Mouse (Mus musculus) stomach, embryonic 16.5 days (tissue): ENCODE data around the gene Rpe. TPM values are rescaled to one million over a fixed set of nuclear protein-coding genes. Genes with fewer than 3 reads are reported as not detected.
A peak's percentile ranks its signal among the peaks of the same experiment; 100 is the strongest.

Source experiments
- ATAC-seq: fragments of 200-750 bp; cut with Nextera tagmentation; 2 replicates; pipeline ENCODE4 v1.8.0; 2017; ENCODE audit warnings: moderate number of reproducible peaks, moderate TSS enrichment; ENCODE audit not compliant: insufficient read depth, low FRiP score
- H3K27ac ChIP-seq: fragments of 300-500 bp; sonication (generic); 2 replicates; pipeline ENCODE4 v1.5.1; 2014; ENCODE audit warnings: low read length
- H3K27me3 ChIP-seq: fragments of 300-500 bp; sonication (generic); 2 replicates; pipeline ENCODE4 v1.6.1; 2014; ENCODE audit warnings: low read length, control low read depth, mixed read lengths; ENCODE audit not compliant: control insufficient read depth, insufficient read depth
- H3K36me3 ChIP-seq: fragments of 300-500 bp; sonication (generic); 2 replicates; pipeline ENCODE4 v1.6.1; 2014; ENCODE audit warnings: low read length; ENCODE audit not compliant: control insufficient read depth, insufficient read depth
- H3K4me1 ChIP-seq: fragments of 300-500 bp; sonication (generic); 2 replicates; pipeline ENCODE4 v1.6.1; 2014; ENCODE audit warnings: low read length, control low read depth, mixed read lengths; ENCODE audit not compliant: control insufficient read depth, insufficient read depth
- H3K4me2 ChIP-seq: fragments of 300-500 bp; sonication (generic); 2 replicates; pipeline ENCODE4 v1.6.1; 2014; ENCODE audit warnings: low read depth, low read length, mixed read lengths
- H3K4me3 ChIP-seq: fragments of 300-500 bp; sonication (generic); replicated peaks from 2 replicates; pipeline ENCODE4 v1.5.1; 2014; ENCODE audit warnings: mild to moderate bottlenecking, low read length
- H3K9ac ChIP-seq: fragments of 300-500 bp; sonication (generic); 2 replicates; pipeline ENCODE4 v1.6.1; 2014; ENCODE audit warnings: low read length
- H3K9me3 ChIP-seq: fragments of 300-500 bp; sonication (generic); replicated peaks from 2 replicates; pipeline ENCODE4 v1.6.1; 2016; ENCODE audit warnings: low read length, control low read depth; ENCODE audit not compliant: control insufficient read depth
- WGBS: fragments of 180-500 bp; shearing (Covaris S2); extraction: QIAGEN DNeasy Blood & Tissue Kit; methylation state at CpG from one replicate; pipeline ENCODE4 v1.1.7; 2014; 5-methylcytosine and 5-hydroxymethylcytosine counted together
- polyA plus RNA-seq: library from polyadenylated mRNA; unstranded; fragments of >200 nt; fragmentation: Nextera tagmentation; extraction: Ambion mirVana; gene quantifications from 2 replicates; pipeline ENCODE4 v1.2.1, GENCODE M21; 2015

The Rpe gene
- 55.8 and 60.0 TPM in 2 replicates for polyA plus RNA-seq

DNA sequence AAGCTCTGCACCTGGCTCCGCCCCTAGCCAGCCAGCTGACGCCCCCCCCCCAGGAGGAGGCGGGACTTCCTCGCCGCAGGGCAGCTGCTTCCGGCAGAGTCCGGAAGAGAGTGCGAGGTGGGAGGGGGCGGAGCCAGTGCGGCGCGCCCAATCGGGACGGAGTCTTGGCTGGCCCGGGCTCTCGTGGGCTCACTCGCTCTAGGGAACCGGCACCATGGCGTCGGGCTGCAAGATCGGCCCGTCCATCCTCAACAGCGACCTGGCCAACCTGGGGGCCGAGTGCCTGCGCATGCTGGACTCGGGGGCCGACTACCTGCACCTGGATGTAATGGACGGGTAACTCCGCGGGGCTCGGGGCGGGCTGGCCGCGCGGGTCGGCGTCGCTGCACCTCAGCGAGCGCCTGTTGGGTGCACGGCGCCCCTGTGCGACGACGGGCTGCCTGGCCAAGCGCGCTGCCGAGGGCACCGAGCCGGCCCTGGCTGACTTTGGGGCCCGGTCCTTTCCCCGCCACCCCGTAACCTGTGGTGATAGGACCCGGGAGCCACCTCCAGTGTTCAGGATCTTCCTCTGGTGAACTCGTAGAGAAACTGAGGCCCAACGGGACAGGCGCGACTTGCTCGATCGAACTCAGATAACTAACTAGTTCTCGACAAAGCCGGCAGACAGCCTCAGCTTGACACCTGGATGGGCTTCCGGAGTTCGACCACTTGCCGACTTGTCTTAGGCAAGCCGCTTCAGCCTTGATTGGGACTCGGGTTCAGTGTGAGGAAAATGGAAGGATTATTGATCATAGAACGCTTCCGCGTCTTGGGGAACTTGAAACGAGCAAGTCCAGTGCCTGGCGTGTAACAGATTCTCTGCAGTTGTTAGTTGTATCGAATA lies at the start of gene Rpe:
Gene Rpe (plus strand): TSS at position 139 of the 883 bp plus-strand sequence.
- Histone ChIP-seq H3K9me3 (no peaks in the 10 kb centered on the region), H3K9ac (peak within 1 kb of the TSS; percentile 85), H3K27me3 (no peaks in the 10 kb centered on the region), H3K4me1 (peaks cover 11% of the 10 kb centered on the region), H3K27ac (peak within 1 kb of the TSS; percentile 79), H3K4me2 (peak within 1 kb of the TSS; percentile 52), H3K36me3 (no peaks in the 10 kb centered on the region), H3K4me3 (peak within 1 kb of the TSS; percentile 91)
- WGBS: under 1% methylated on average over 73 of the region's 73 CpGs
- peak; percentile 100 for ATAC-seq

DNA sequence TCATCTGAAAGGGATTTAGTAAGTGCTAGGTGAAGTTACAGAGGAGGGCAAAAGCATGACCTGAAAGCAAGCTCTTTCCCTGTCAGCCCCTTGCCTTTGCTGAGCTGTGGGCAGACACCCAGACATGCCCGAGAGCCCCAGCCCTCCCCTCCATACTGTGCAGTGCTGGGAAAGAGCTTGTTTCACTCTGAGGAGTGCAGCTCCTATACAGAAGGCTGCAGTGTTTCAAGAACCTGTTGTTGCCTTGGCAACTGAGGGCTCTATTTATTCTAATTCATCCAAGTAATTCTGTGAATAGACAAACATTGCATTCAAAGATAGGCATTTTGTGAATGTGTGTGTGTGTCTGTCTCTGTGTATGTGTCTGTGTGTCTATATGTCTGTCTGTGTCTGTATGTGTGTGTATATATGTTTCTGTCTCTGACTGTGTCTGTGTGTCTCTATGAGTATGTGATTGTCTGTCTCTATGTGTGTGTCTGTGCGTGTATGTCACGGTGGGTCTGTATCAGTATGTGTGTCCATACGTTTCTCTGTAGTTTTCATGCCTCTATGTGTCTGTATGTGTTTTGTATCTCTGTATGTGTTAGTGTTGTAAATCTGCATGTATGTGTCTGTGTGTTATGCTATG lies 45.4 kb upstream of the Rpe start:
- Histone ChIP-seq H3K27ac (no peak overlapping the region), H3K4me1 (no peaks in the 10 kb centered on the region), H3K4me3 (no peak overlapping the region), H3K9me3 (no peaks in the 10 kb centered on the region), H3K4me2 (no peak overlapping the region), H3K36me3 (no peaks in the 10 kb centered on the region), H3K9ac (no peak overlapping the region), H3K27me3 (no peaks in the 10 kb centered on the region)
- ATAC-seq: no peak
- 51% methylated on average over 4 of the region's 4 CpGs for WGBS

GRCm38 (mm10) chr1:66655747-66656119 lies 44.9 kb upstream of the Rpe start:
- no peak for ATAC-seq
- Histone ChIP-seq H3K36me3 (no peaks in the 10 kb centered on the region), H3K27ac (no peak overlapping the region), H3K9me3 (no peaks in the 10 kb centered on the region), H3K4me2 (no peak overlapping the region), H3K9ac (no peak overlapping the region), H3K4me1 (no peaks in the 10 kb centered on the region), H3K27me3 (no peaks in the 10 kb centered on the region), H3K4me3 (no peak overlapping the region)

DNA sequence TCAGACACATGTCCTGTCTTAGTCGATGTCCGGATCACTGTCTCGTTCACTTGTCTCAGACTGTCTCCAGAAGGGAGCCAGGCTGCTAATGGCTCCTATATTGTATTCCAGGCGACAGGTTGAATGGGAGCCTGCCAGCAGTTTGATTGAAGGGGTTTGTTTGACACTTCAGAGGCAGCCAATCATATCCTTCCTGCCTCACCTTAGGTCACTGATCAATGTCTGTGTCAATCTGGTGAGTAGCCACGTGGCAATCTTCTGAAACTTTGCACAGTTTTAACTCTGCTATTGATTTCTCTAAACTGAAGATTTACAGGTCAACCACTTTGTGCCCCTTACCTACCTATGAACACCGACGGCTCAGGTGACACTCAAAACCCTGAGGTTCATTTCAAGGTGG lies 29.2 kb upstream of the Rpe start:
- Histone ChIP-seq H3K27me3 (no peaks in the 10 kb centered on the region), H3K27ac (no peak overlapping the region), H3K4me3 (no peak overlapping the region), H3K9ac (no peak overlapping the region), H3K4me2 (no peak overlapping the region), H3K9me3 (no peaks in the 10 kb centered on the region), H3K36me3 (no peaks in the 10 kb centered on the region), H3K4me1 (no peaks in the 10 kb centered on the region)
- no peak for ATAC-seq
- 51% methylated on average over 7 of the region's 7 CpGs for WGBS

DNA sequence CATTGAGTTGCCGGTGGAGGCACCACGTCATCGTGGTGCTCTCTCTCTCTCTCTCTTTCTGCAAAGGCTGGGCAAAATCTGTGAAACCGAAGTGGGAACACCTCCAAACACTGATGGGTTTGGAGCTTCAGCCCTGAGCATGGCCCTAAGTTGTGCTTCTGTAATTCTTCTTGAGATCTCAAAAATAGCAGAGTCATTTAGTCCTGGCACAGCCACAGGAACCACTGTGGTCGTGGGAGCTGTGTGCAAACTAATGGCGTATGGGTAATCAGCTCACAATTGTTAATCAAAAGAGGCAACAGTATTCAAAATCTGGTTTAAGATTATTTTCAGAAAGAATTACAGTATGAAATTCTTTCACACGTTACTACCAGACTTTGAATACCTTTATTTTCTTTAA lies 27.8 kb upstream of the Rpe start:
- Histone ChIP-seq H3K27me3 (no peaks in the 10 kb centered on the region), H3K36me3 (no peaks in the 10 kb centered on the region), H3K4me2 (no peak overlapping the region), H3K4me3 (no peak overlapping the region), H3K4me1 (no peaks in the 10 kb centered on the region), H3K9me3 (no peaks in the 10 kb centered on the region), H3K27ac (no peak overlapping the region), H3K9ac (no peak overlapping the region)
- no peak for ATAC-seq
- 82% methylated on average over 7 of the region's 7 CpGs for WGBS

DNA sequence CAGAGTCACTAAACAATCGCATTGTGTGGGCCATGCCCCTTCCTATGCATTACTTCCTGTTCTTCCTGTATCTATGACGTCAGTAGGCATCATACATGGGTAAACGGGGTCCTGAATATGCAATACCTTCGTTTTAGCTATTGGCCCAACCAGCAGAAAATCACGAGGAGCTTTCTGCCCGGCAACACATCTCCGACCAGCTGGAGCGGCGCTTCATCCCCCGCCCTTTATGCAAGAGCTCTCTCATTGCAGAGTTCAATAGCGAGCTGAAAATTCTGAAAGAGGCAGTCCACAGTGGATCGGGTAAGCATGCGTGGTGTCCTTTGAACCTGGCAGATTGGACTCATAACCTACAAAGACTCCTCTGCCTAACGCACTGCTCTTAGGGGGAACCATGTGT lies 22.7 kb upstream of the Rpe start:
- no peaks in the 10 kb centered on the region for H3K4me1 ChIP-seq
- no peak for ATAC-seq
- 74% methylated on average over 14 of the region's 14 CpGs for WGBS

GRCm38 (mm10) chr1:66678662-66679061 lies 22.0 kb upstream of the Rpe start:
- Histone ChIP-seq H3K9me3 (no peaks in the 10 kb centered on the region), H3K9ac (no peak overlapping the region), H3K4me2 (no peak overlapping the region), H3K4me1 (no peaks in the 10 kb centered on the region), H3K27ac (no peak overlapping the region), H3K36me3 (no peaks in the 10 kb centered on the region), H3K4me3 (no peak overlapping the region), H3K27me3 (no peaks in the 10 kb centered on the region)
- no peak for ATAC-seq
- 35% methylated on average over 2 of the region's 2 CpGs for WGBS

More for the DNA sequence above, 22.7 kb upstream of the Rpe start:
- Histone ChIP-seq H3K27me3 (no peaks in the 10 kb centered on the region), H3K36me3 (no peaks in the 10 kb centered on the region), H3K27ac (no peak overlapping the region), H3K9ac (no peak overlapping the region), H3K9me3 (no peaks in the 10 kb centered on the region), H3K4me3 (no peak overlapping the region), H3K4me2 (no peak overlapping the region)

GRCm38 (mm10) chr1:66682974-66683373 lies 17.7 kb upstream of the Rpe start:
- no peak for ATAC-seq
- H3K4me3 ChIP-seq: no peak overlapping the region
- no peaks in the 10 kb centered on the region for H3K36me3 ChIP-seq
- no peaks in the 10 kb centered on the region for H3K4me1 ChIP-seq
- H3K27me3 ChIP-seq: no peaks in the 10 kb centered on the region
- 83% methylated on average over 5 of the region's 5 CpGs for WGBS
- no peak overlapping the region for H3K27ac ChIP-seq
- no peak overlapping the region for H3K9ac ChIP-seq
- no peak overlapping the region for H3K4me2 ChIP-seq
- H3K9me3 ChIP-seq: no peaks in the 10 kb centered on the region

GRCm38 (mm10) chr1:66691772-66692171 lies 8.9 kb upstream of the Rpe start:
- ATAC-seq: no peak
- H3K9ac ChIP-seq: no peak overlapping the region
- H3K9me3 ChIP-seq: no peaks in the 10 kb centered on the region
- H3K27me3 ChIP-seq: no peaks in the 10 kb centered on the region
- H3K4me3 ChIP-seq: no peak overlapping the region
- no peaks in the 10 kb centered on the region for H3K36me3 ChIP-seq
- WGBS: 54% methylated on average over 3 of the region's 3 CpGs
- H3K27ac ChIP-seq: no peak overlapping the region
- no peak overlapping the region for H3K4me2 ChIP-seq
- H3K4me1 ChIP-seq: no peaks in the 10 kb centered on the region
